Mouse (Mus musculus) ES-Bruce4 (cell line): ENCODE measurements around the gene Kcnd2. TPM values are rescaled to one million over a fixed set of nuclear protein-coding genes. Genes with fewer than 3 reads are reported as not detected.

ENCODE experiments used
- H3K27ac ChIP-seq: 2 replicates; pipeline ENCODE4 v1.5.1; 2012; ENCODE audit warnings: low read length, inconsistent platforms; ENCODE audit not compliant: insufficient read depth
- H3K27me3 ChIP-seq: 2 replicates; pipeline ENCODE4 v1.6.1; 2012; ENCODE audit warnings: mild to moderate bottlenecking, low read length, inconsistent platforms; ENCODE audit not compliant: control insufficient read depth, poor library complexity, insufficient read depth, severe bottlenecking
- H3K36me3 ChIP-seq: 2 replicates; pipeline ENCODE4 v1.6.1; 2012; ENCODE audit warnings: inconsistent platforms, mild to moderate bottlenecking, low read length, moderate library complexity; ENCODE audit not compliant: control insufficient read depth, poor library complexity, insufficient read depth, severe bottlenecking
- H3K4me1 ChIP-seq: one replicate; pipeline ENCODE4 v1.8.1; 2011; ENCODE audit warnings: low read length; ENCODE audit not compliant: control insufficient read depth, insufficient read depth
- H3K4me3 ChIP-seq: 2 replicates; pipeline ENCODE4 v1.5.1; 2011; ENCODE audit warnings: low read depth, mild to moderate bottlenecking, low read length
- H3K9ac ChIP-seq: 2 replicates; pipeline ENCODE4 v1.6.1; 2012; ENCODE audit warnings: low read depth, mild to moderate bottlenecking, inconsistent platforms; ENCODE audit not compliant: poor library complexity, severe bottlenecking
- H3K9me3 ChIP-seq: replicated peaks from 2 replicates; pipeline ENCODE4 v1.6.1; 2012; ENCODE audit warnings: mild to moderate bottlenecking, low read length, inconsistent platforms; ENCODE audit not compliant: control insufficient read depth, poor library complexity, insufficient read depth, severe bottlenecking
- CTCF ChIP-seq: IDR thresholded peaks from one replicate; pipeline ENCODE4 v1.8.1; 2011; ENCODE audit warnings: low read depth, low read length
- EP300 ChIP-seq: IDR thresholded peaks from 2 replicates; pipeline ENCODE4 v1.6.1; 2011; ENCODE audit warnings: low read depth, low read length; ENCODE audit not compliant: insufficient read depth
- POLR2A ChIP-seq: IDR thresholded peaks from one replicate; pipeline ENCODE4 v1.8.1; 2011; ENCODE audit warnings: low read length; ENCODE audit not compliant: insufficient read depth
- polyA plus RNA-seq: library from polyadenylated mRNA; stranded (reverse); fragments of >200 nt; gene quantifications from 2 replicates; pipeline ENCODE4 v1.2.4, GENCODE M21; 2011; ENCODE audit warnings: low read depth; ENCODE audit not compliant: missing spikeins, insufficient read depth, insufficient read length

Gene Kcnd2
- polyA plus RNA-seq, 1 experiment, result not detected

DNA sequence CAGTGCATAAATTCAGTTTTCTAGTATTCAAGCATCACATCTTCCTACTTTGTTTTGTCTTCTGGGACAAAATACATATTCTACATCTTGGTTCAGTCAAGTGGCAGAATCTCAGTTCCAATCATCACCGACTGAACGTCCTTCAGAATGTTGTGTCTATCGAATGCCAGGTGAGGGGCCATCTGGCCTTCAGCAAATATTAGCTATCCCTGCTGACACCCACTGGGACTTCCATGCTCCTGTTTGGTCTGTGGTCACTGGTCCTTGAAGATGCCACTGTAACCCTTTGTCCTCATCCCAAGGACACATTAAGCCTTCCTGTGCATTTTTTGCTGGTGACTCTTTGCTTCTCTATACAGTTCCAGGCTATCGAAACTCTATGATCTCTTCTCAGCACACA lies 176.5 kb downstream of the Kcnd2 start:
- H3K27me3 ChIP-seq, result no peaks in the 10 kb centered on the region
- H3K36me3 ChIP-seq, result no peaks in the 10 kb centered on the region
- no peak overlapping the region for H3K9ac ChIP-seq
- no peak overlapping the region for H3K4me3 ChIP-seq
- no peaks in the 10 kb centered on the region for H3K9me3 ChIP-seq
- no peak overlapping the region for H3K27ac ChIP-seq
- TF ChIP-seq POLR2A (no peak), CTCF (no peak), EP300 (no peak)
- no peaks in the 10 kb centered on the region for H3K4me1 ChIP-seq

DNA sequence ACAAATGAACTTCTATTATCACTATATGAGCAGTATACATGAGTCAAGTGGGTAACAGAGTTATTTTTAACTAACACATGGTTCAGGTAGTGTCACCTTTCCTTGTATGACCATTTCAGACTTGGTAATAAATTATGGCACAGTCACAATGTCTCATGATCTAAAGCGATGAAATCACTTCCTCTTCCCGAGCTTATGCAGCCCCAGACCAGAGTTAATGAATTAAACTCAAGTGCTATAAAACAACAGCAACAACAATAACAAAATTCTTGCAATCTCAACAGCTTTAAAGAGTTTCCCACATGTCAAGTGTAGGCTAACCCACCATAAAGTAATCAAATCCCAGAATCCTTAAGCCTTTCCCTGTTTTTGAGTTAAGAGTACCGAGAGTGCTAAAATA lies 198.4 kb downstream of the Kcnd2 start:
- Histone ChIP-seq H3K36me3 (no peaks in the 10 kb centered on the region), H3K9ac (no peak overlapping the region), H3K4me1 (no peaks in the 10 kb centered on the region), H3K27ac (no peak overlapping the region), H3K9me3 (no peaks in the 10 kb centered on the region), H3K27me3 (no peaks in the 10 kb centered on the region), H3K4me3 (no peak overlapping the region)
- no peak for TF ChIP-seq CTCF
- no peak for TF ChIP-seq EP300
- no peak for TF ChIP-seq POLR2A

DNA sequence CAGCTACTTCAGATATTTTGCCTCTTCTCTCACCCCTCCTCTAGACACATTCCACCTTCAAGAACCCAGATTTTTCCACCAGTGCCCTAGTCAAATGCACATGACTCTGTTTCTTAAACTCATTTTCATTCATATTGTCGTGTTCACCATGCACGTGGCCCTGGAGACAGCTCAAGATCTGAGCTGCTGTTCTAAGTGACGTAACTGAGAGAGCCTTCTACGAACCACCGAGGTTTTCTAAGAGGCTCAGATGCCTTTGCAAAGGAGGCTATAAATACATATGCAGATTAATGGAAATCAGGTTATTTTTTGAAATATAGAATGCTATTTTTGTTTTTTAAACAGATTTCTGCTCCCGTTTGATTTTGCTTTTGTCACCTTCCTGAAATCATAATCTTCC lies 202.9 kb downstream of the Kcnd2 start:
- no peaks in the 10 kb centered on the region for H3K36me3 ChIP-seq
- no peak overlapping the region for H3K27ac ChIP-seq
- no peak overlapping the region for H3K4me3 ChIP-seq
- H3K9me3 ChIP-seq, result no peaks in the 10 kb centered on the region
- H3K27me3 ChIP-seq, result no peaks in the 10 kb centered on the region
- H3K9ac ChIP-seq, result no peak overlapping the region
- TF ChIP-seq CTCF (no peak), POLR2A (no peak), EP300 (no peak)
- H3K4me1 ChIP-seq, result no peaks in the 10 kb centered on the region

DNA sequence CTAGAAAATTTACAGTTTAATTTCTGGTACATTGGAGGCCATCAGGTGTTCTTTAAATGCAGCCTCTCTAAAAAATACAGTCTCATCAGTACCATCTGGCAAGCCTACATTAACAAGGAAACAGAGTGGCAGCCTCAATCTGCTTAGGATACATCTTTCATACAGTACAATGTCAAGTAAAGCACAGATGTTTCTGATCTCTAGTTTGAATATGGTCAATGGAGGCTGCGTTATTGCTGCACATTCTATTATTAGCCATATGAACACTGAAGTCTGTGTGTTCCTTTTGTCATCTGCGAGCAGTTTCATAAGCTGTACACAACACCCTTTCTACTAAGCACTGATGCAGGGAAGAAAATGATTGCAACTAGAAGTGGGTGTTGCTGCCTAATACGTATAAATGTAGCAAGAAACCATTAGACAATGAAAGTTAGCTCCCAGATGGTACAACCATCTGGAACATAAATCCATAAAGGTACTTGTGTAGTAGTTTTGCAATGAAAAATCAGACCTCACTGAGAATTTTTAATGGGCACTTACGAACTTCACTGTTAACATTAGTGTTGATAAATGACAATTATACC lies 209.0 kb downstream of the Kcnd2 start:
- H3K27me3 ChIP-seq, result no peaks in the 10 kb centered on the region
- no peaks in the 10 kb centered on the region for H3K4me1 ChIP-seq
- no peaks in the 10 kb centered on the region for H3K36me3 ChIP-seq
- no peaks in the 10 kb centered on the region for H3K9me3 ChIP-seq
- H3K9ac ChIP-seq, result no peak overlapping the region
- TF ChIP-seq EP300 (no peak), CTCF (no peak), POLR2A (no peak)
- H3K4me3 ChIP-seq, result no peak overlapping the region
- no peak overlapping the region for H3K27ac ChIP-seq

DNA sequence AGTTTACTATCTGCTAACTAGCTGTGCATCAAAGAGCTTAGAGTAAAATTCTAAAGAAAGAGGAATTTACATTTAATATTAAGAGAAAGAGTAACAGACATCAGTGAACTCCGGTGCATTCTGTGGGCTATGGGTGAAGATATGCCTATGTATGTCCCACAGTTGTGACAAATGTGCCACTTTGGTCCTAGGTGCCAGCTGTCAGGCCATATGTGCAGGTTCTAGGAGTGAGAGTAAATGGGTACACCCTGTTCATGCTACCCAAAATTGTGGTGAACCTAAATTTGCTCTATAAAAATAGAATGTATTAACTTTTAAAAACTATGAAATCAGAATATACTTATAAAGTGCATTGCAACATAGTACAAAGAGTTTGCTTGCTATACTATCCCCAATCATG lies 215.8 kb downstream of the Kcnd2 start:
- TF ChIP-seq EP300 (no peak), CTCF (no peak), POLR2A (no peak)
- H3K27ac ChIP-seq, result no peak overlapping the region
- no peak overlapping the region for H3K9ac ChIP-seq
- H3K4me3 ChIP-seq, result no peak overlapping the region
- no peaks in the 10 kb centered on the region for H3K27me3 ChIP-seq
- H3K4me1 ChIP-seq, result no peaks in the 10 kb centered on the region
- H3K36me3 ChIP-seq, result no peaks in the 10 kb centered on the region
- no peaks in the 10 kb centered on the region for H3K9me3 ChIP-seq

DNA sequence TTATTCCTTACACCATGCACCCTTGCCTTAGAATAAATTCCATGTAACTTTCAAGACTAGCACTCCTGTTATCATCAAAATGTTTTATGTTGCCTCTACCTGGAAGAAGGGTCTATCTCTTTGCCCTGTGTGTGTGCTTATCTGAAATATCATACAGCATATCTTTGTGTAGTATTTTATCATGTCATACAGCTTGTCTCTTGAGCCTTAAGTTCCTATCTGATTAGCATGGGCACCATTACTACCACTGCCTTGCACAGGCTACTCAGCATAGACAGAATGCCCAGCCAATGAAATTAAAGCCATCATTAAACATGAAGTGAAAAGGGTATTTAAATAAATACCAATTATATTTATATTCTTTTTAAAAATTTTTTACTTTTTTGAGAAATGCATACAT lies 249.4 kb downstream of the Kcnd2 start:
- Histone ChIP-seq H3K4me3 (no peak overlapping the region), H3K4me1 (no peaks in the 10 kb centered on the region), H3K9me3 (no peaks in the 10 kb centered on the region), H3K27ac (no peak overlapping the region), H3K27me3 (no peaks in the 10 kb centered on the region), H3K9ac (no peak overlapping the region), H3K36me3 (no peaks in the 10 kb centered on the region)
- TF ChIP-seq EP300 (no peak), POLR2A (no peak)
